Mouse (Mus musculus) heart, embryonic 10.5 days (tissue): ENCODE results near the gene C130026I21Rik. TPM values are rescaled to one million over a fixed set of nuclear protein-coding genes. Genes with fewer than 3 reads are reported as not detected.
"Not testable (repeated sequence)": the region's sequence is repeated elsewhere in the genome, so short reads cannot be mapped to it uniquely, and the experiment has no call there.

Experiments
- DNase-seq: peaks from one replicate; pipeline ENCODE4 v3.0.0-alpha.2; 2017; ENCODE audit warnings: low spot score
- H3K27ac ChIP-seq: fragments of 300-500 bp; sonication (generic); 2 replicates; pipeline ENCODE4 v1.5.1; 2016; ENCODE audit warnings: mild to moderate bottlenecking
- H3K27me3 ChIP-seq: fragments of 300-500 bp; sonication (generic); 2 replicates; pipeline ENCODE4 v1.6.1; 2016; ENCODE audit warnings: mild to moderate bottlenecking; ENCODE audit not compliant: poor library complexity, insufficient read depth, severe bottlenecking
- H3K36me3 ChIP-seq: fragments of 300-500 bp; sonication (generic); 2 replicates; pipeline ENCODE4 v1.6.1; 2016; ENCODE audit warnings: mild to moderate bottlenecking, moderate library complexity
- H3K4me1 ChIP-seq: fragments of 300-500 bp; sonication (generic); 2 replicates; pipeline ENCODE4 v1.6.1; 2016; ENCODE audit warnings: mild to moderate bottlenecking
- H3K4me3 ChIP-seq: fragments of 300-500 bp; sonication (generic); 2 replicates; pipeline ENCODE4 v1.5.1; 2016; ENCODE audit warnings: mild to moderate bottlenecking, moderate library complexity
- H3K9me3 ChIP-seq: fragments of 300-500 bp; sonication (generic); 2 replicates; pipeline ENCODE4 v1.6.1; 2016; ENCODE audit warnings: mild to moderate bottlenecking, moderate library complexity
- WGBS: fragments of 180-500 bp; shearing (Covaris S2); methylation state at CpG from one replicate; pipeline ENCODE4 v1.1.7; 2016; 5-methylcytosine and 5-hydroxymethylcytosine counted together
- polyA plus RNA-seq: library from polyadenylated mRNA; unstranded; fragments of >200 nt; fragmentation: Nextera tagmentation; extraction: Ambion mirVana; gene quantifications from 2 replicates; pipeline ENCODE4 v1.2.1, GENCODE M21; 2016

C130026I21Rik gene
- polyA plus RNA-seq, 1 experiment from 2014 or later = not detected

GRCm38 (mm10) chr1:84992827-84993226 lies 277.5 kb downstream of the C130026I21Rik start:
- not testable (repeated sequence) for DNase-seq, H3K27ac ChIP-seq, H3K9me3 ChIP-seq, H3K27me3 ChIP-seq, H3K4me3 ChIP-seq, H3K4me1 ChIP-seq, H3K36me3 ChIP-seq
- no CpG with 5 or more reads among the region's 3 CpGs for WGBS

- H3K4me3 ChIP-seq, H3K27me3 ChIP-seq, DNase-seq, H3K4me1 ChIP-seq, H3K36me3 ChIP-seq, H3K27ac ChIP-seq, H3K9me3 ChIP-seq: not testable (repeated sequence)
- WGBS = 76% methylated on average over 8 of the region's 8 CpGs
Measured at GRCm38 (mm10) chr1:84989044-84989443, 281.3 kb downstream of the C130026I21Rik start.

- not testable (repeated sequence) for H3K9me3 ChIP-seq, H3K27ac ChIP-seq, DNase-seq, H3K27me3 ChIP-seq, H3K4me3 ChIP-seq, H3K4me1 ChIP-seq, H3K36me3 ChIP-seq
- WGBS = 71% methylated on average over 7 of the region's 8 CpGs
Measured at GRCm38 (mm10) chr1:84987729-84988128, 282.6 kb downstream of the C130026I21Rik start.

- H3K4me3 ChIP-seq = 0 out of 2 replicates have a peak overlapping the region, but pooled peaks have one; percentile 22
- not testable (repeated sequence) for DNase-seq, H3K4me1 ChIP-seq, H3K27me3 ChIP-seq, H3K27ac ChIP-seq, H3K9me3 ChIP-seq, H3K36me3 ChIP-seq
- WGBS = 5% methylated on average over 12 of the region's 12 CpGs
Measured at GRCm38 (mm10) chr1:84961779-84962178, 308.6 kb downstream of the C130026I21Rik start.

GRCm38 (mm10) chr1:84957713-84958112 lies 312.7 kb downstream of the C130026I21Rik start:
- H3K4me1 ChIP-seq, H3K9me3 ChIP-seq, H3K36me3 ChIP-seq, DNase-seq, H3K4me3 ChIP-seq, H3K27ac ChIP-seq, H3K27me3 ChIP-seq: not testable (repeated sequence)
- WGBS = 80% methylated on average over 4 of the region's 4 CpGs

GRCm38 (mm10) chr1:84956771-84957170 lies 313.6 kb downstream of the C130026I21Rik start:
- H3K9me3 ChIP-seq, H3K27me3 ChIP-seq, H3K4me1 ChIP-seq, H3K36me3 ChIP-seq, H3K4me3 ChIP-seq, H3K27ac ChIP-seq: not testable (repeated sequence)
- 93% methylated on average over 3 of the region's 3 CpGs for WGBS
- DNase-seq = peak; percentile 58

GRCm38 (mm10) chr1:84952456-84953181 lies 317.7 kb downstream of the C130026I21Rik start:
- Histone ChIP-seq H3K9me3 (peaks cover 4% of the 10 kb centered on the region; the same call in 1 of the 2 replicates), H3K27ac (no peak overlapping the region), H3K27me3 (no peaks in the 10 kb centered on the region), H3K4me3 (no peak overlapping the region), H3K36me3 (no peaks in the 10 kb centered on the region), H3K4me1 (no peaks in the 10 kb centered on the region)
- 80% methylated on average over 10 of the region's 10 CpGs for WGBS
- peak; percentile 54 for DNase-seq

- no peak for DNase-seq
- H3K4me1 ChIP-seq = no peaks in the 10 kb centered on the region
- peaks cover under 1% of the 10 kb centered on the region; the same call in 1 of the 2 replicates for H3K9me3 ChIP-seq
- no peaks in the 10 kb centered on the region for H3K36me3 ChIP-seq
- no peaks in the 10 kb centered on the region for H3K27me3 ChIP-seq
- H3K27ac ChIP-seq = no peak overlapping the region
- no peak overlapping the region for H3K4me3 ChIP-seq
- 84% methylated on average over 3 of the region's 3 CpGs for WGBS
Measured at GRCm38 (mm10) chr1:84951566-84951965, 318.8 kb downstream of the C130026I21Rik start.

GRCm38 (mm10) chr1:84947390-84947789 lies 323.0 kb downstream of the C130026I21Rik start:
- WGBS = 88% methylated on average over 2 of the region's 2 CpGs
- Histone ChIP-seq H3K4me3 (no peak overlapping the region), H3K27ac (no peak overlapping the region), H3K4me1 (no peaks in the 10 kb centered on the region), H3K36me3 (no peaks in the 10 kb centered on the region), H3K9me3 (no peaks in the 10 kb centered on the region), H3K27me3 (no peaks in the 10 kb centered on the region)
- DNase-seq = no peak

- H3K27ac ChIP-seq = no peak overlapping the region
- no peaks in the 10 kb centered on the region for H3K27me3 ChIP-seq
- H3K4me1 ChIP-seq = no peaks in the 10 kb centered on the region
- H3K36me3 ChIP-seq = no peaks in the 10 kb centered on the region
- no peak overlapping the region for H3K4me3 ChIP-seq
- peak; percentile 47 for DNase-seq
- H3K9me3 ChIP-seq = no peaks in the 10 kb centered on the region
- WGBS = 89% methylated on average over 3 of the region's 3 CpGs
Measured at GRCm38 (mm10) chr1:84945950-84946349, 324.4 kb downstream of the C130026I21Rik start.

- Histone ChIP-seq H3K27me3 (no peaks in the 10 kb centered on the region), H3K4me1 (no peaks in the 10 kb centered on the region), H3K36me3 (no peaks in the 10 kb centered on the region), H3K9me3 (no peaks in the 10 kb centered on the region), H3K27ac (no peak overlapping the region), H3K4me3 (no peak overlapping the region)
- no peak for DNase-seq
- WGBS = 96% methylated on average over 4 of the region's 4 CpGs
Measured at GRCm38 (mm10) chr1:84943549-84943948, 326.8 kb downstream of the C130026I21Rik start.
